Mouse (Mus musculus) lung, postnatal 25 days (tissue): ENCODE measurements around the gene Mtcl1.

Experiments used
- DNase-seq: peaks from one replicate; pipeline ENCODE4 v3.0.0; 2022; ENCODE audit warnings: low spot score

Mtcl1 gene

DNA sequence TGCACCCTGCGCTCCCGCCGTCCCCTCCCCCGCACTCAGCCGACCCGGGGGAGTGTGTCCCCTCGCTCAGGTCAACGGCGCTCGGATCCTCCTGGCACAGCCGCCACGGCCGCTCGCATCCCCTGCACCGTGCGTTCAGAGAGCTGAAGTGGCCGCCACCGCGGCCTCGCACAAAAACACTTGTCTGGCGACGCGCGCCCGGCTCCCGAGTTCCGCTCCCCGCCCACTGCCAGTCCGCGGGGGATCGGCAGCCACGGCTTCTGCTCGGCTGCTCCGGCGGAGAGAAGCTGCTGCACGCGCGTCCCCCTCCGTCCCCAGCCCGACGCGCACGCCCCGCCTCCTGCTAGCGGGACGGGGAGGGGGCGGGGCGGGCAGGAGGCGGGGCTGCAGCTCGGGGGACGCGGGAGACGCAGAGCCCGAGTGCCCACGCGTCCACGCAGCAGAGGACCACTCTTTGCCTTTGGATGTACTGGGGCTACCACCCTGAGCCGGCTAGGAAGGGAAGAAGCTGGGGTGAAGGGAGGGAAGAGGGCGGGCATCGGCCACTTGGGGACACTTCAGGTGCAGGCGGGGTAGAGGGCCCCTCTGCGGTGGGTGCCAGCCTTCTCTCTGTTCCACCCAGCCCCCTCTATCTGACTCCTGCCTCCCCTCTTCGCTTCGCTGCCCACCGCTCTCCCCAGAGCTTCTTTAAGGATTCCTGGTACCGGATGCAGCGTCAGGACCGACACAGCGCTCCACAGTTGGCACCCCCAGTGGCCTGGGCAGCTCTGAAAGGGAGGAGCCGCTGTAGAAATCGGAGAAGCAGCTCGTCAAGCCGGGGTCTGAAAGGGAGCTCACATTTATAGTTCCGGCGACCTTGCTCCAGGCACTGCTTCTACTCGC lies at the start of gene Mtcl1:
TSS of gene Mtcl1 (minus strand) at position 291 of the 882 bp plus-strand sequence.
- DNase-seq = peak; percentile 78

DNA sequence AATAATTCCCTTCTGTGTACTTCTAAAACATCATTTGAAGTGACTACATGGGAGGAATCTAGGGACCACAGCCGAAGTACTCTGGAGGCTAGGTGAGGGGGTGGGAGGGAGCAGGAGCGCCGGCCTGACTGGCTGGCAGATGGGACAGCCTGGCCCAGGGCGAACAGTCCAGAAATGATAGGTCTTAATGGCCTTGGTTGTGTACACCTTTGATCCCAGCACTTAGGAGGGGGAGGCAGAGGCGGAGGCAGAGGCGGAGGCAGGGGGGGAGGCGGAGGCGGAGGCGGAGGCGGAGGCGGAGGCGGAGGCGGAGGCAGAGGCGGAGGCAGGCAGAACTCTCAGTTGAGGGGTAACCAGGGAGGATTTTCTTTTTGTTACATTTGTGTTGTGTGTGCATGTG lies 49.0 kb upstream of the Mtcl1 start:
- DNase-seq = no peak

DNA sequence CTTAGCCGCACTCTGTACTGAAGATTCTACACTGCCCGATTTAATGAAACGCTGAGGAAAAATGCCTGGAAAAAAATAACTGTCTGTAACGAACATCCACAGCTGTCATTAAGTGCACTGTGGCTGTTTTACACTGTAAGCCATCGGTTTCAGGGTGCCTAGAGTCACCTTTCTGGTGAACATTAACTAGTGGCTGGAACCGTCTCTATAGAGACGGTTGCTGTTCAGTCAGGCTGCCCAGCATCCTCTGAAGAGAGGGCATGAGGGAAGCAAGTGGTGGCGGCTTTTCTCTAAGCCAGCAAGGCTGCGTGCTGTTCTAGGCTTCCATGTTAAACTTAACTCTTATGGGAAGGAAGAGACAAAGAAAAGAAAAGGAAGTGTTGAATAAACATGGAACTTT lies 47.0 kb upstream of the Mtcl1 start:
- DNase-seq = no peak

DNA sequence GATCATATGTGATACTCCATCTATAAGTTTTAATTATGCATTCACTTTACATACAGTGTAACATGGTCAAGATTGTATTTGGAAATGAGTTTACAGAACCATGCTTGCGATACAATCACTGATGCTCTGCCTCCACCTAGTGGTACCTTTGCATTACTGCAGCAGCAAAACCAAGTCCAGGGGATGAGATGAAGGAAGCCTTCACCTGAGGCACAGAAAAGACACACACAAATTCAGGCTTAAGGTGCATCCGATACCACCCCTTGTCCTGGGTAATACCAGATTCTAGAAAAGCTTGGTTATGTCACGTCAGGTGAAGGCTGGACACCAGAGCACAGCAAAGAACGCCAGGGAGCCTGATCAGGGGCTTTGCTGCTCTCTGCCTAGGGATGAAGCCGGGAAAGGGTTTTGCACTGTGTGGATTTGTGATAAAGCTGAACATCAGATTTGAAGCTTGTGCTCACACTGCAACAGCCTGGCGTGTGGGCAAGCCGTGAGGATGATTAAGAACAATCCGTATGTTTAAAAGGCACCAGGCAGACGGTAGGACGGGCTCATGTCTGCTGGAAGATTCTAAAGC lies 40.6 kb upstream of the Mtcl1 start:
- peak; percentile 54 for DNase-seq

DNA sequence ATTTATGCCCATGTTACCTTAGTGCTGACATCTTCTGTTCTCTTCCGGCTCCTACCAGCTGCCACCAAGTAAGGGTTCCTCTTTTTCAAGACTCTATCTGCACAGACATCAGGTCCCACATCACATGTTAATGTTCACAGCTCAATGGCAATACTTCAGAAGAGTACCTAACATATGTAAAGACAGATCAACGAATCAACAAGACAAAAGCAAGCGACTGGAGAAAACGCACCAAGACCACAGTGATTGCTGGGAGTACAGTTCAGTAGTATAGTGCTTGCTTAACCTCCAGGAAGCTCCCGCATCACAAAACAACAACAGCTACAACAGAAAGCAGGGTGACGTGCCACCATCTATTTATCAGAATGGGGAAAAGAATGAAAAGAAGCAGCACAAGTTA lies 37.0 kb upstream of the Mtcl1 start:
- no peak for DNase-seq

DNA sequence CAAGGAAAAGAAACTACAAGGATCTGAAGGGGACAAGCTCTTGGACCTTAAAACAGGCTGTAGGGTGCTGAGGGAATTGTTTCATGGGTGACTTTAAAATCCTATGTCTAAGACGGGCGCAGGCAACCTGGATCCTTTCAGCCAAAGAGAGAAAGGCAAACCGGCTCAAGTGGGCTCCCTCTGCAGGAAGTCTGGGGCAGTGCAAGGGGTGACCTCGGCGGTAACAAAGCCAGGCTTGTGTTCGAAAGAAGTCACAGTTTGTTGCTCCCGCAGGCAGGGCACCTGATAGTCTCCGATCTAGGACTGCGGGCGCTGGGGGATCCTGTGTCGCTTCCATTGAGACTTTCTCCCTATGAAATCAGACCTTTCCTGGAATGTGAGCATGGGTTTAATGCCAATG lies 36.2 kb upstream of the Mtcl1 start:
- peak; percentile 71 for DNase-seq

DNA sequence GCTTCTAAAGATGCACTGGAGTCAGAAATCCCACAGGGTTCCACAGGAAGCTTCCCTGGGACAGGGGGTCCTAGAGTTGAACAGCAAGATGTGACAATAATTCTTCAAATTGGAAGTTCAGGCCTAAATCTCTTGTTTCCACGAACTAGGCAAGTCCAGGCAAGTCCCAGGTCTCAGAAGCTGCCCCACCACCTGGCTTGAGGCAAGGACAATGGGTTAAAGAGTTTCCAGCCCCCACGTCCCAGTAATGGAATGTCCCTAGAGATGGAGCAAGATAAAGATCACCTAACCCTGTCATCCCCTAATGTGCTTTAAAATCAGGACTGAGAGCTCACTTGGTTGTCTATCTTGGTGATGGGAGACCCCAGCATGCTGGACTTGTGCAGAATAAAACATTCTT lies 35.4 kb upstream of the Mtcl1 start:
- no peak for DNase-seq

DNA sequence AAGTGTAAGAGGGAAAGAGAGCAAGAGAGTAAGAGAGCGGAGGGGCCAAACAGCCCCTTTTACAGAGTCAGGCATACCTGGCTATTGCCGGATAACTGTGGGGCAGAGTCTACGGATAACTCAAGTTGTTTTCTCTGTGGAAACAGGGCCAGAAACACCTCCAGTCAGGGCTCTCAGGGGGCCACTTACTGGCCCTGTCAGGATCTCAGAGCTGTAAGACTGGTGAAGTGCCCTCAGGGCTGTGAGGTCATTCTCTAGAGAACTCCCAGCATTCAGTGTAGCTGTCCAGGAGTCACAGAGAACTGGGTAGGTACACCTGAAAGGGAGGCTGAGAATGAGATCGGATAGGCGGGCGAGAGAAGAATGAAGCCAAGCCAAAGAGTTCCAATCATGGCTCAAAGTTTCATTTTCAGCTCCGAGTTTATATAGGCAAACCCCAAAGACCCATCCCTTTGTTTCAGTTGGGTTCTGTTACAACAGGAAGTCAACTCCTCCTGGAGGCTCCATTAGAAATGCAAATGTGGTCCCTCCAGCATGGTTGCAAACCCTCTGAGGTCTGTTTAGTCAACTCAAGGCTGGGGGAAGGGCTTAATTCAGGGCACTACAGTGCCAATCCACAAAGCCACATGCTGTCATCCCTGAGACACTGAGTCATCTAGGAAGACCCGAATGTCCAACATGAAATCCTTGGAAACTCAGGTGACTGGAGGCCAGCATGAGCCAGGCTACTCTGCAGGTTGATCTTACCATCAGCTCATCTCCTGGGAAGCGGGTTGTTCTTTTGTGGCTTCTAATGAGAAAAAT lies 34.3 kb upstream of the Mtcl1 start:
- DNase-seq = peak; percentile 59

DNA sequence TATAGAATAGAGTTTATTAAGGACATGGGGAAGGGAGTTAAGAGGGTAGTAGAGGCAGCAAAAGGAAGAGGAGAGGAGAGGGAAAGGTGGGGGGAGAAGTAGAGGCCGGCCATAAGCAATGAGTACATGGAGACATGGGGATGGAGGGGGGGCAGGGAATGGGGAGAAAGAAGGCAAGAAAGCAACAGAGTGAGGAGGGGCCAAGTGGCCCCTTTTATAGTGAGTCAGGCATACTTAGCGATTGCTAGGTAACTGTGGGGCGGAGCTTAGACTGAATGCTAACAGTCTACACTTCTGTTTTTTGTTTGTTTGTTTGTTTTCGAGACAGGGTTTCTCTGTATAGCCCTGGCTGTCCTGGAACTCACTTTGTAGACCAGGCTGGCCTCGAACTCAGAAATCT lies 31.7 kb upstream of the Mtcl1 start:
- DNase-seq = no peak

DNA sequence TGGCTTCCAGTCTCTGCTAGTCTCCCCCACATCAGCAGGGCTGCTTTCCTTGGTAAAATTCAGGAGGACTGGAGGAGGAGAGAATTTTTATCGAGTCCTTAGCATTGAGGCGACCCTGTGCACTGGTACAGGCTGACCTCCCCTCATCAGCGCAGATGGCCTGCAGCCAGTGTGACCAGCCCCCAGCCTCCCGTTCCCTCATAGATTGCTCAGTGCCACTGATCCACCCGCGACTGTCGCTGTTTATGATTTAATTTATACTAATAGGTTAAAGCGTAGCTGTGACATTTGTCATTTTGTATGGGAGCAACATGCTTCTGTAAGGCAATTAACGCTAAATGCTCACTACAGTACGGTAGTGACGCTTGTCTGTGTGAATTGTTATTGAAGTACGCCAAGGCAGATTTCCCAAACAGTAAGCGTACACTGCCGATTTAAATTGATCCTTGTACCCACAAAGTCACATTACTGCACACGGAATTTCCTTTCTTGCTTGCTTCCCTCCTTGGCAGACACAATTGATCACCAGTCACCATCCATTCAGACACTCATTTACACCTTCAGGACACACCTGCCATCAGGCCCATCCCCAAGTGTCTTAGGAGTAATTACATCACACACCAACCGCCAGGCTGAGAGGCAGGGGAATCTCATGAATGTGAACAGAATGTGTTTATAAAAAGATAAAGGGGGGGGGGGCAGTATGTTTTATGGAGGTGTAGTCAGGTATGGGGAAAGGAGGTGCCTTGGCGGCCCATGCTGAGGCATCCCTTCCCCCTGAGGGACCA lies 31.1 kb upstream of the Mtcl1 start:
- DNase-seq = no peak

DNA sequence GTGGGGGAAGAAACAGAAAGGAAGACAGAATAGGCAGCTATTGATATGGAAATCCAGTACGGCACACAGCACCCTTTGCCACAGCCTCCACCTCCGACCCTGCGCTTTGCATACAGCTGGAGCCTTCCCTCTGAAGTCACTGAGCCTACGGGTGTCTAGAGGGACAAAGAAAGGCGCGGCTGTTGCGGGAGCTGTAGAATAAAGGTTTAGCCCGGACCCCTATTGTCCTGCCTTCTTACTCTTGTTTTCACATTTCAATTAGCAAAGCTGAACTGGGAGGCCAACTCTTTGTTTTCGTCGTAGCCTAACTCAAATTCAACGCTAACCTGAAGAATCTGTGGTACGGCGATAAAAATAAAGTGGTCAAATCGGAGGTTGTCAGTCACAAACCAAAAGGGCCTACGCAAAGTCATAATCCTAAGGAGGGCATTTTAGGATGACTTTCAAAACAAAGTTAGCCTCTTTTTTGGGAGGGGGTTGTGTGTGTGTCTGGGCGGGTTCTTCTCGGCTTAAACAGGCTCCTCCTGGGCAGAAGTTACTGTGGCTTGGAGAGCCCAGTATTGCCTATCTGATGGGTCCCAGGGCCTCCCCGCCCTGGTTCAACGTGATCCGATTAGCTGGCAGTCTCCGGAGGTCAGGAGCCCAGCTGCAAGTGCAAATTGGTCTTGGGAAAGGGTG lies 30.4 kb upstream of the Mtcl1 start:
- no peak for DNase-seq

DNA sequence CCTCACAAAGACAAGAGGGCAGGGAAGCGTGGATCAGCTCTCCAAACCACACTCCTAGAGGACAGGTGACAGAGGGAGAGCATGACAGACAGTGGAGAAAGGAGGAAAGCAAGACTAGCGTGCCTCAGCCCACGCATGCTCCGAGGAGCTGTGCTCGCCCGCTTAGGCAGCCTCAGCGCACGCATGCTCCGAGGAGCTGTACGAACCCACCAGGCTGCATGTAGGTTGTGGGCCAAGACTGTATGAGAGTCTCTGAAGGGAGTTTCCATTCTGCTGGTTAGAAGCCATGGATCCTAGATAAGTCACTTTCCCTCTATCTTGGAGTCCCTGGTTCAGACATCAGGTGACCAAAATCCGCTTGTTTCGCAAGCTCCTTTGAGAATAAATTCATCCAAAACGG lies 29.8 kb upstream of the Mtcl1 start:
- no peak for DNase-seq

DNA sequence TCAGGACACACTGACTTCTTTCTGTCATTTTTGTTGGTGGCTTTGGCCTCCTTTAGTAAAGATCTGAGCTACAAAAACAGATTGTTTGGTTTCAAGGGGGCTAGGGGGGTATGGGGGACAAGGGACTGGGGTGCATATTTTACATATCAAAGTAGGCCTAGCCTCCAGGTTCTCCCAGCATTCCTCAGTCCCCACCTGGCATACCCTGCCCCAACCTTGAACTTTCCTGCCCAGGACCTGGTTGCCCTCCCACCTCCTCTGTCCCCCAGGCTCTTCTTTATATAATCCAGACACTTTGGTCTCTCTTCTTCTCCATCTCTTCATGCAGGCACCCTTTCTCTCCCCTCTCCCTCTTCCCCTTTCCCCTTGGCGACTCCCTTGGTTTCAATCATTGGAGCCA lies 23.7 kb upstream of the Mtcl1 start:
- DNase-seq = no peak

DNA sequence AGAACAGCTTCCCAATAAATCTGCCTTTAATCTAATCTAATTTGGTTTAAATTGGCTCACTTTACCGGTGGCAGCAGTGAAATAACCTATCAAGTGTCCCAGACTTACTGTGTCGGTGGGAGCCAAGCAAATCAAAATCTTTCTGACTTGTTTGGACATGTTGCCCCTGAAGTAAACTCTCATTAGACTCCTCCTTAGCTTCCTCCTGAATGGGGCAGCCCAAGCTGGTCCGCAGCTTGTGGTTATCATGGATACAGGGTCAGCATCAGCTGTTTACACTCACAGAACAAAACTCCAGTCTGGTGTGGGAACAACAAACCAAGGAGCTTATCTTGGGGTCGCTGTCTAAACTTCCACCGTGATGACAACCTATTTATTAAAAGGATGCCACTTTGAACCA lies 22.2 kb upstream of the Mtcl1 start:
- DNase-seq = no peak

DNA sequence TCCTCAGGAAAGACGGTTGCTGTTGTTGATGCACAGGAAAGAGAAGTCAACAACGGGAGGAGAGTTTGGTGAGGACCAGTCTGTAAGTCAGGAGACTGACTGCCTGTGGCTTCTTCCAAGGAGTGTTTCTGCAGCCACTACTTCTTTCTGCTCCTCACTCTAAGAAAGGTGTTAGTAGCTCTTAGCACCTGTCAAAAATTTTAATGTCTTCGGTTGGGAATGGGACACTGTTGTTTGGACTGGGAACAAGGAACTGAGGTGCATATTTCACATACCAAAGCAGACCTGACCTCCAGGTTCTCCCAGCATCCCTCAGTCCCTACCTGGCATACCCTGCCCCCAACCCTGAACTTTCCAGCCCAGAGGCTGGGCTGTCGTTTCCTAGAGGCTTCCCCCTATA lies 21.7 kb upstream of the Mtcl1 start:
- DNase-seq = no peak

DNA sequence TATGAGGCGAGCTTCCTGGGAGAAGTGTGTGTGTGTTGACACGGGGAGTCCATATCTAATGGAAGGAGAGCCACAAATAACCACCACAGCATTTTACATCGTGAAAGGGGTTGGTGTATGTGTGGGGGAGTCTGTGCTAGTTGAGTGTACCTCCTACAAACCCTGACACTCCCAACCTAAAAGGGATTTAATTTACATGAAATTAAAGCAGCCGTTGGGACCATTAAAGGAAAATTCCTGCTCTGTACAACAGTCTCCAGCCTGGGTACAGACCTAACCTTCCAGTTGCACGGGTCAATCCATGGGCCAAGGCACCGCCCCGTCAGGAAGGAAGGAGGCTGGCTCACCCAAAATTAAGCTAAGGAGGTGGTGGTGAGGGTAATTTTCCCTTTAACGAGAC lies 20.5 kb upstream of the Mtcl1 start:
- no peak for DNase-seq

DNA sequence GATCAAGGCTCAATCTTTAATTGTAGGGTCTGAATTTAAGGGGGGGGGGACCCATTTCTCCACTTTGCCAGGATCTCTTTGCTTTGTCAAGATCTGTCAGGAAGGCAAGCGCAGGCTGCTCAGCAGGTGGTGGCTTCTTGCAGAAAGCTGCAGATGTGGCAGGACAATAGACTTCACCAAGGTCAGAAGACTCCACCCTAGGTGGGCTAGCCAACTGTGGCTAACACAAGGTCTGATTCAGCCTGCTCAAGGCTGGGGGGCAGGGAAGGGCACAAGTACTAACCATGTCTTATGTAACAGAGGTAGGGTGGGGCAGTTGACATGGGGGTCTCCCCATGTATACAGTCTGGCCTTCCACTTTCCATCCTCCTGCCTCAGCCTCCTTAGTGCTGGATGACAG lies 7.7 kb upstream of the Mtcl1 start:
- DNase-seq = no peak

DNA sequence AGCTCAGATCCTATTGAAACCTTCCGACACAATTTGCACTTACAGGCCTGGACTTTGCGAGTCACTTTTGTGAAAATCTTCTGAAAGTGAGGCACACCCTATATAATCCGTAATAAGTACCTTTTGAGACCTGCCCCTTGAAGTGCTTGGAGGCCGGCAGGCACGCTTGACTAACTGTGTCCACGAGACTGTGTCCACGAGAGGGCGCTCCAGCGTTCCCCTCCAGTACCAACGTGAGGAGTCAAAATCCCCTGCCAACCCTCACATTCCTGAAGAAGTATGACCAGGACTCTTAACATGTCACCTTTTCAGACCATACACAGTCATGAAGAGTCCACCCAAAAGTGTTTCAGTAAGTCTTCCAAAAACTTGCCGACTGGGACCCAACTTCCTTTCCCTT lies 1.6 kb upstream of the Mtcl1 start:
- DNase-seq = peak; percentile 90

DNA sequence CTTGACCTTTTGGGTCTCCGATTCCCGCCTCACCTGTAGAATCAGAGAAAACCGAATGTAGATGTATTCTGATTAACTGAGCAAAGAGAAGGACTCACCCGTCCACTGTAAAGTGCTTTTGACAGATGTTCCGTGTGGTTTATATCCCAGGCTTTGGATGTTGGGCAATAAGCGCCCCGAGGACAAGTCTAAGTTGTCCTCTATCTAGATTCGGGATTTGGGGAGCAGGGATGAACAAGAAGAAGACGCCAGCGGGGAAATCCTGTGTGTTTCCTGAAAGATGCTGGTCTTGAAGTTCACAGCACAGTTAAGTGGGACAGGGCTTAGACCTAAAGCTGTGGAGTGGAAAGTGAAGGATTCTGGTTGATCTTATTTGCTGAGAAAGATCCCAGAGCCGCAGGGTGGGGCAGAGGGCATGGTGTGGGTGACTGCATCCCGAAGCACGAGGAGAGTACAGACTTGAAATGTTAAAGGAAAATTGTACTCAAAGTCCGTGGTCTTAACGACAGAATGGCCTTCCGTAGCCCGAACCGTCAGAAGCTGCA lies 1.0 kb upstream of the Mtcl1 start:
- DNase-seq = no peak

DNA sequence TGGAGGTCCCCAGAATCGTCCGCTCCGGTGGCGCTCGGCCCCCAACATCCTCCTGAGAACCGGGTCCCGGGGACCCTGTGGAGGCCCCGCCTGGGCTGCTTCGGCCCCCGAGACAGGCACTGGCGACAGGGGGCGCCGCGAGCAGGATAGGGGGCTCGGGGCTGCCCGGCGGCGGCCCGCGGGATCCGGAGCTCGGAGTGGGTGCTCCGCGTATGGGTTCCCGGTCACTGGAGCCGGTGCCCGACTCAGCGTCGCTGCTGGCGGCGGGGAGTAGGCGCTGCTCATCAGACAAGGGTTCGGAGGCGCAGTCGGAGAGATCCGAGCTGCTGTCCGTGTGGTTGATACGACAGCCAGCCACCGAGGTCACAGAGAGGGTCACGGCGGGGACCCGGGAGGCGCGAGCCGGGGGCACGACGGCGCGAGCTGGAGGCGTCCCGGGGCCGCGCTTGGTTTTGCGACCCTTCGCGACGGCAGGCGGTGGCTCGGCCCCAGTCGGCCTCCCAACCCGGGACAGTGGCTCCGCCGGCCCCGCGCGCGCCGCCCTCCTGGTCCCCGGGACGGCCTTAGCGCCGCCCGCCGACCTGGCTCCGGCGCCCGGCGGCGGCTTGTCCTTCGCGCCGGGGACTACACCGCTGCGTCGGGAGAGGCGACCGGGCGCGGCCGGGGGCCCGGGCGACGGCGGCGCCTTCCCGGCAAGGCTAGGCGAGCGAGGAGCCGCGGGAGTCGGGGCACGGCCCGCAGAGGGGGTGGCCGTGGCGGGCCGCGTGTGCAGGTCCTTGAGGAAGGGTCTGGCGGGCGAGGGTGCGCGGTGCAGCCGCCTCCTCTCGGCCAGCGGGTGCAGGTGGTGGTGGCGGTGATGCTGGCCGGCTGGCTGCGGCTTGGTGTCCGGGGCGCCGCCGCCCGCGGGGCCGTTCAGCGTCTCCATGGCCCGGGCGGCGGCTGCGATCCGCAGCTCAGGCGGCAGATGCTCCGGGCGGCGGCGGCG lies 837 bp downstream of the Mtcl1 start:
- DNase-seq = peak; percentile 45
